In the genomic region with DNA sequence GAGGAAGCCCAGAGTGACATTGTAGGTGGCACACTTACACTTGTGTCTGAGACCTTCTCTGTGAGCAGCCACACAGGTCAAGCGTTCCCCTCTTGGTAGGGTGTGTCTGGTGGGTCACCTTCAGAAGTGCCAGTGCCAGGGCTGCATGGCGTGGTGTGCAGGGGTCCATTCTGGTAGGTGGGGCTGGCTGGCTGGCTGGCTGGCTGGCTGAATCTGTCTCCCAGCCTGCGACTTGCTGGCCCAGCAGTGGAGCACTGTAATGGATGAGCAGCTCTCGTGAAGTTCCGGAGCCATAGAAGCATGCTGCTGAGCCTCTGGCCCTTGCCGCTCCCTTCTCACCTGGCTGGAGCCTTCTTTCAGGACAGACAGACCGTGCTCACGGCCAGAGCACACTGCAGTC, we compare ENCODE assay signal across 7 mouse cellular contexts. TPM values are rescaled to one million over a fixed set of nuclear protein-coding genes. Genes with fewer than 3 reads are reported as not detected.
A peak's percentile ranks its signal among the peaks of the same experiment; 100 is the strongest.
DNase-seq lines count a peak whose midpoint lies in the region; ATAC-seq and TF ChIP-seq lines count a peak whose summit lies in the region.

No protein-coding gene starts in this region.

- DNase-seq in lung, postnatal 36 days, result no peak
- DNase-seq in urinary bladder, postnatal 10 days (ENCODE audit: low spot score), result no peak
- DNase-seq in thymus, postnatal 14 days, result no peak

- H3K9ac ChIP-seq in lung, embryonic 15.5 days, result no peak overlapping the region
- peak overlapping the region; percentile 35; the same call in 1 of the 2 replicates for H3K9ac ChIP-seq in forebrain, embryonic 13.5 days
- peak overlapping the region; percentile 43; the same call in 1 of the 2 replicates for H3K9ac ChIP-seq in limb, embryonic 13.5 days

- TF ChIP-seq POLR2A in small intestine, adult 2 months (IDR thresholded peaks at IDR 0.05; ENCODE audit: low read depth, low read length), result no peak

- peak overlapping the region; percentile 14 for H3K4me2 ChIP-seq in lung, embryonic 15.5 days
- peak overlapping the region; percentile 51 for H3K4me2 ChIP-seq in forebrain, embryonic 13.5 days
- H3K4me2 ChIP-seq in limb, embryonic 13.5 days (replicated peaks), result peak overlapping the region; percentile 41

- no peak overlapping the region for H3K4me3 ChIP-seq in lung, embryonic 15.5 days
- H3K4me3 ChIP-seq in forebrain, embryonic 13.5 days, result peak overlapping the region; percentile 8; the same call in 1 of the 2 replicates
- no peak overlapping the region for H3K4me3 ChIP-seq in limb, embryonic 13.5 days
- peak overlapping the region; percentile 12; the same call in 1 of the 2 replicates for H3K4me3 ChIP-seq in small intestine, adult 2 months (ENCODE audit: low read depth, low read length)

- no peaks in the 10 kb centered on the region for H3K9me3 ChIP-seq in lung, embryonic 15.5 days
- H3K9me3 ChIP-seq in forebrain, embryonic 13.5 days (replicated peaks), result no peaks in the 10 kb centered on the region
- no peaks in the 10 kb centered on the region for H3K9me3 ChIP-seq in limb, embryonic 13.5 days

- ATAC-seq in lung, embryonic 15.5 days (ENCODE audit: borderline replicate concordance, extremely low read depth, low FRiP score, low TSS enrichment), result peak; percentile 19; the same call in 1 of the 2 replicates
- ATAC-seq in forebrain, embryonic 13.5 days, result peak; percentile 39
- ATAC-seq in limb, embryonic 13.5 days (ENCODE audit: low FRiP score, low read depth), result peak; percentile 10; the same call in 1 of the 2 replicates

- H3K4me1 ChIP-seq in lung, embryonic 15.5 days, result peaks cover 49% of the 10 kb centered on the region
- peaks cover 72% of the 10 kb centered on the region for H3K4me1 ChIP-seq in forebrain, embryonic 13.5 days
- H3K4me1 ChIP-seq in limb, embryonic 13.5 days, result peaks cover 63% of the 10 kb centered on the region
- peaks cover 57% of the 10 kb centered on the region for H3K4me1 ChIP-seq in small intestine, adult 2 months (ENCODE audit: control insufficient read depth, insufficient read depth, insufficient read length, low read length)

- 50% methylated on average over 8 of the region's 8 CpGs for whole genome bisulfite sequencing in lung, embryonic 15.5 days
- 58% methylated on average over 8 of the region's 8 CpGs for WGBS in forebrain, embryonic 13.5 days
- WGBS in limb, embryonic 13.5 days, result 73% methylated on average over 8 of the region's 8 CpGs
- WGBS in small intestine, adult 2 months, result 55% methylated on average over 8 of the region's 8 CpGs

- no peak for TF ChIP-seq CTCF in small intestine, adult 2 months (IDR thresholded peaks at IDR 0.05; ENCODE audit: extremely low read depth, insufficient read length, insufficient replicate concordance, low read depth, low read length)

- H3K36me3 ChIP-seq in lung, embryonic 15.5 days, result no peaks in the 10 kb centered on the region
- H3K36me3 ChIP-seq in forebrain, embryonic 13.5 days (ENCODE audit: poor library complexity, severe bottlenecking), result 0 out of 2 replicates have a peak, but pooled peaks cover 3% of the 10 kb centered on the region
- peaks cover 3% of the 10 kb centered on the region; the same call in 1 of the 2 replicates for H3K36me3 ChIP-seq in limb, embryonic 13.5 days
- H3K36me3 ChIP-seq in small intestine, adult 2 months (ENCODE audit: control insufficient read depth, insufficient read depth, low read length), result peaks cover 2% of the 10 kb centered on the region; the same call in 1 of the 2 replicates

- H3K27ac ChIP-seq in lung, embryonic 15.5 days, result peak overlapping the region; percentile 35; the same call in 1 of the 2 replicates
- peak overlapping the region; percentile 79 for H3K27ac ChIP-seq in forebrain, embryonic 13.5 days
- peak overlapping the region; percentile 85 for H3K27ac ChIP-seq in limb, embryonic 13.5 days
- peak overlapping the region; percentile 54 for H3K27ac ChIP-seq in small intestine, adult 2 months (ENCODE audit: insufficient read depth, low read depth, low read length)

- peaks cover 7% of the 10 kb centered on the region; the same call in 1 of the 2 replicates for H3K27me3 ChIP-seq in lung, embryonic 15.5 days
- no peaks in the 10 kb centered on the region for H3K27me3 ChIP-seq in forebrain, embryonic 13.5 days
- no peaks in the 10 kb centered on the region for H3K27me3 ChIP-seq in limb, embryonic 13.5 days
- H3K27me3 ChIP-seq in small intestine, adult 2 months (ENCODE audit: control insufficient read depth, insufficient read depth, low read length), result no peaks in the 10 kb centered on the region

RNA-seq across cellular contexts. Expression of gene Psap, which starts 7.8 kb away (rescaled TPM):
- 118 and 124 TPM in 2 replicates for polyA plus RNA-seq in lung, embryonic 15.5 days (2015; fragmentation: Nextera tagmentation; extraction: Ambion mirVana)
- 92.2 and 131 TPM in 2 replicates for polyA plus RNA-seq in forebrain, embryonic 13.5 days (2015; fragmentation: Nextera tagmentation; extraction: Ambion mirVana)
- polyA plus RNA-seq in limb, embryonic 13.5 days (2015; fragmentation: Nextera tagmentation; extraction: Ambion mirVana), result 103 and 104 TPM in 2 replicates
- 306 and 443 TPM in 2 replicates for polyA plus RNA-seq in small intestine, adult 2 months (2012; rRNA removed)

Comparison
In these comparisons a context has a peak if more than half of its experiments do, and no peak if none do; other contexts are left out.
1. H3K27ac ChIP-seq: peak in every context shown above with its lines; median percentile 85 in limb, embryonic 13.5 days; 79 in forebrain, embryonic 13.5 days; 54 in small intestine, adult 2 months; 35 in lung, embryonic 15.5 days.
2. H3K4me3 ChIP-seq: peak in forebrain, embryonic 13.5 days (single experiment) and small intestine, adult 2 months (single experiment); none in lung, embryonic 15.5 days (single experiment) and limb, embryonic 13.5 days (single experiment).
3. Peak in every context shown above with its lines, with median percentiles within 50 percentile points of each other: ATAC-seq and H3K4me2 ChIP-seq.